Mouse (Mus musculus) bone marrow, adult 2 months (tissue): ENCODE results near the gene Eif4e3.

Experiments
- CTCF ChIP-seq: fragments of 200-500 bp; IDR thresholded peaks from 2 replicates; pipeline ENCODE4 v1.5.1; 2011; ENCODE audit warnings: low read length, control low read depth; ENCODE audit not compliant: control insufficient read depth, insufficient read depth
- POLR2A ChIP-seq: fragments of 200-500 bp; IDR thresholded peaks from 2 replicates; pipeline ENCODE4 v1.6.1; 2011; ENCODE audit warnings: low read depth, mild to moderate bottlenecking, control low read depth, low read length, borderline replicate concordance; ENCODE audit not compliant: control insufficient read depth

- TF ChIP-seq POLR2A (no peak), CTCF (no peak)
These were observed 25.2 kb upstream of the Eif4e3 start for GRCm38 (mm10) chr6:99691666-99692205.
